Mouse (Mus musculus) kidney, adult 11 months (tissue): Measurements from ENCODE around the gene Plpp3.

Experiments used
- DNase-seq: peaks from one replicate; pipeline ENCODE4 v3.0.0; 2022

Plpp3 gene

DNA sequence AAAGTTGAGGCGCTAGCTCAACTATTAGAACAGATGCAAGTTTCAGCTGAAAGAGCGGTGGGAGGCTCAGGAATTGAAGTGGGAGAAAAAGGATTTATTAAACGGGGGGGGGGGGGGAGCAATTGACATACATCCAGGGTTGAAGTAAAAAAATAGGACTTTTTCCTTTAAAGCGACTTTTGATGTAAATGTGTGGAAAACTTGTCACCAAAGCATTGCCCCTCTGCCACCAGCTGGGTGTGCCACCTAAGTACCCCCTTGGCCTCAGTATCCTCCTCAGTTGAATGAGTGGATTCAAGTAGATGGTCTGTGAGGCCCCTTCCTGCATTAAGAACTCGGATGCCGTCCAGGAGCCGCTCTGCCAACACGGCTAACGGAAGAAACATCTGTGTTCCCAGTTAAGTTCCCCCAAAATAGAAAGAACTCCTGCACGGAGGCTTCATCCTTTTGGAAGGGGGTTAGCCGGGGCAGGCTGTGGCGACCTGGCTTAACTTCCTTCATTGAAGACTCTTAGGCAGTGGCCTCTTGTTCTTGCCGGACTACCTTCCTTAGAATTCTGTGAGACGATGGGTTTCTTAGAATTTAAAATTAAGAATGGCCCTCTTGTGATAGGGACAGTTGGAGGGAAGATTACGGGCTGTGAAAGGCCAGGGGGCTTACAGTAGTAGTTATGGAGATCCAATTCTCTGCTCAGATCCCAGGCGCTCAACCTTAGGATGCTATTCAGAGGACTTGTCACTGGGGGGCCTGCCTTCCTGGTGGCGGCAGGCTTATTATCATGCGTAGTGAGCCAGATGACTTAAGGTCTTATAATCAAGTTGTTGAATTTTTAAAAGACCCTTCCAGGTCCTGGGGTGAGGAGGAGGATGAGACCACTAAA is 1.7 kb downstream of the Plpp3 start:
- no peak for DNase-seq

DNA sequence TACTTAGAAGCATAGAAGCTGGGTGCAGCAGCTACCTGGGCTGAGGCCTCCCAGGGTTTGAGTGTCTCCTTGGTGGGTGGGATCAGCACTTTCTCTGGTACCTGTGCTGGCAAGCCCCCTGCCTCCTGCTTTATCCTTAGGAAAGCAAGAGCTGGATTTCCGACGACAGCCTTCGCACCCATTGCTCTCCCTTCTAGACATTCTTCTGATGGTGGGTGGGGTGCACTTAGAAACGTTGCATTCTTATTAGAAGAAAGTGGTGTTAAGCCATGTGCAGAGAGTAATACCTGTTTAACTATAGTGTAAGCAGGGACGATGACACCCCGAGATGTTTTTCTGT is 2.4 kb downstream of the Plpp3 start:
- DNase-seq, result no peak

DNA sequence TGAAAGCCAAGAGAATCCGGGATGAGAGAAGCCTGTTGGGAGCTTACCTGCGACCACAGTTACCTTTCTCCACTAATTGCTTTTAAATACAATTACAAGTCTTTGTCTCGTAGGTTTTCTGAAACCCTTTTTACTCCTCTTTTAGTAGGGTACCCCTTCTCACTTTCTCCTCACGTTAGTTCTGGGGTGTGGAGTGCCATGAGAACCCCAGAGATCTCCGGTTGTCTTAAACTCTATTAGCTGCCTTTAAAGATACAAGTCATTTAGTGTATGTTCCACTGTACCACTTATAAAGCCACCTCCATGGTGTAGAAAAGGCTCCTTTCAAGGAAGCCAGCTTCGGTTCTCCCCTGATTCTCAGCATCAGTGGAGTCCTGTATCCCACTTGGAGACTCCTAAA is 3.3 kb downstream of the Plpp3 start:
- DNase-seq, result no peak

DNA sequence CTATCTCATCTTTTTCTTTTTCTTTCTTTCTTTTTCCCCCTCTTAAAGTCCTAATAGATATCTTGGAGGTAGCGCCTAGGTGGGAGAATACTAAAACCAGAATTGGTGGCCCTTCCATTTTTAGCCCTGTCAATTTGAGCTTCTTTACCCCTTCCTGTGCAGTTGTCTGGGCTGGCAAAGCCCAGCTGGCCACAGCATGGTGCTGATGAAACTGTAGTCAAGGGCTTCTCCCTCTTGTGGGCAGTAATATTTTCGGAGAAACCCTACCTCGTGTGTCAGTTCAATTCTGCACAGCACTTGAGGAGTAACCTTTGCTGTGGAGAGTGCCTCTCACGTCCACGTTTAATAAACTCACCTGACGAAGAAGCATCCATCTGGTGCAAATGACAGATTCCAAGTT is 4.9 kb downstream of the Plpp3 start:
- DNase-seq, result no peak

DNA sequence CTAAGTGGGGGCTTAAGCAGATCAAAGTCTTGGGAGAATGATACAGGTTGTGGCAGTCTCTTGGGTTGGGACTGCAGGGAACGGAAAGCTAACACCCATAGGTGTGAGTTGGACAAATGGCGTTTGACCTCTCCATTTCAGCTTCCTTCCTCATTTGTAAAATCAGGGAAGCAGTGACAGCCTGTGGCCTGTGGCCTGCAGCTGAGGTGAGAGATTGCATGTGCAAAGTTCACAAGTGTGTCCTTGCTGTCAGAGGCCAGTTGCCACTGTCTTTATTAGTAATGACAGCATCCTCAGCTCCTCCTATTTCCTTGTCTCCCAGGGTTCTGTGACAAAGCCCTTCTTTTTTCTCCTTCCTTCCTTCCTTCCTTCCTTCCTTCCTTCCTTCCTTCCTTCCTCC is 5.5 kb downstream of the Plpp3 start:
- DNase-seq, result no peak

DNA sequence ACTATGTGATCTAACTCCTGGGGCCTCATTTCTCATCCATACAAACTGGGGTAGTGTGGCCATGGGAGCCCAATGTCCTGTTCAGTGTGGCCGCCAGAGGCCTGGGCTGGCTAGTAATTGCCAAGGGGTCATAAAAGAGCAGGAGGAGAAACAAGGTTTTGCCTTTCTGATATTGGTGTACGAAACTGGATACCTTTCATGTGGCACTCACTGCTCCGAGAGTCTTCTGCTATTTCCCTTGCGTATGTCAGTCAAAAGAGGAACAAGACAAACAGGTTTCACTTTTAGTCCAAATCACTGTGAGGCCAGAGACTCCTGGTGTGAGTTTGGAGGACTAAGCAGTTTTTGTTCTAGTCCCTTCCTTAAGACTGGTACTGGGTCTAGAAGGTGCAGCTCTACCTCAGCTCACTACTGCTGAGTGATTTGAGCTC is 6.8 kb downstream of the Plpp3 start:
- DNase-seq, result no peak

DNA sequence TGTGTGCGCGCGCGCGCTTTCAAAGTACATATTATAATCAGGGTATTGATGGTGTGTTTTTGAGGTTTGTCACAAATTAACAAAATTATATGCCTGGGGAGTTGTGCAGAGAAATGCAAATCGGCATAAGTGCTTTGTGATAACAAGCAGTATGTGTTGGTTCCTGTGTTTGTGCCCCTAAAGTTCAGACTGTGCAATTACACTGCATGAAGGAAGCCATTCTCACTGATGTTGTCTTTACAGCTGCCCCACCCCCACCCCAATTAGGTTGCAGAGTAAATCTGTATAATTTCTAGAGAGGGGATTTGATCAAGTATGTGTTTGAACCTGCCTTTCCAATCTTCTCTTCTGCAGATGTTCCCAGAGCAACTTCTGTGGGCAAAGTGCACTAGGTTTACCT is 7.8 kb downstream of the Plpp3 start:
- peak; percentile 1 for DNase-seq

DNA sequence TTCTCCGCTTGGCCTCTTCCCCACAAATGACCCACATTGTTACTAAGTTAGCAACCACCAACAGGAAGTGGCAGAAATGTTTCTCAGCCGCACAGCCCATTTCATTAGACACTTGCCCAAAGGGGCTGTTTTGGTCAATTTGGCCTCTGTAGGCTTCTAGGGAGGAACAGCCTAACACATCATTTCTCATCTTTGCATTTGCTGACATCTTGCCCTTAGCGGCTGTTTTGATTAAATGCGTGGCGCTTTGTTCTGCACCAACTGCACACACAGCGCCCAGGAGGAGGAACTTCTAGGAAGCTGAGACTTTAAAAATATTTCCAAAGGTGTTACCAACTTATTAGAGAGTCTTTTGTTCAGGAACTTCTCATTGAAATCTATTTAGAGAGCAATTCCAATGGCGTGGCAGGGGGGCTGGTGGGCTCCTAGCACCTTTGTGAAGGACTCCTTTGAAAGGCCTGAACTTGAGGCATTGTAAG is 12.0 kb downstream of the Plpp3 start:
- no peak for DNase-seq

DNA sequence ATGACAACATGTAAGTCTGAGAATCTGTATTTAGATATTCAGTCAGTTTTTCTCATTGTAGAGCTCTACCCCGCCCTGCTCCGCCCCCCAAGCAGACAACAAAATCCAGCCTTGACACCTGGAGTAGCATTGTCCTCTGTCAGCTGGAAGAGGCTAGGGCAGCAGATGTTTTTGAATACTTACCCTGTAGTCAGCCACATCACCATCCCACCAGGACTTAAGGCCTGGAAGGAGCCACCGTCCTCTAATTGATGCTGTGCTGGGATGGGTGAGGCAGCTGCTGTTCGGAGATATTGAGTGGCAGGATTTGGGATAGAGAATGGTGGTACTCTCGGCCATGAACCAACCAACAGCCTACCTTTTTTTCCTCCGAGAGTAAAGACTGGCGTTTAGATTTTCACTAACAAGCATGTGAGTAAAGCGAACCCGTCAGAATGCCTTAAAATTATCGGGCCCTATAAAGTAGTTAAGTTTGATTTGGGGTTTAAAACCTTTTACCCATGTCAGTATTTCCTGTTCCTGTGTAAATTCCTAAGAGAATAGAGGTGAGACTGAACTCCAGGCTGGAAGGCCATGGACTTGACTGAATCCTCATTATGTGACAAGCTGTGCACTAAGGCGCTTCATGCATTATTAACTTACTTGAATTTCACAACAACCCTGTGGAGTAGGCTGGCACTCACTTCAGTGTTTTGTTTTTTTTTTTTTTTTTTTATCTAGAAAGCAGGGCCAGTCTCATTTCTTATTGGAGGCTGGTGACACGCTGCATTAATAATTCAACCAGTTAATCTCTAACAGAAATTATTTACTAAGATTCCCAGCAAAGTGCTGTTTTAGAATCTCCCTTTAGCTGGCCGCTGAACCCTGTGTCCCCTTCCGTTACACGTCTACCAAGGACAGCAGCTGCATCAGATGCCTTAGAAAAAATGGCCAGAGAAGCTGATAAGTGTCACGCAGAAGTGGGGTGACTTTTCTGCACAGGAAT is 13.0 kb downstream of the Plpp3 start:
- peak; percentile 55 for DNase-seq

DNA sequence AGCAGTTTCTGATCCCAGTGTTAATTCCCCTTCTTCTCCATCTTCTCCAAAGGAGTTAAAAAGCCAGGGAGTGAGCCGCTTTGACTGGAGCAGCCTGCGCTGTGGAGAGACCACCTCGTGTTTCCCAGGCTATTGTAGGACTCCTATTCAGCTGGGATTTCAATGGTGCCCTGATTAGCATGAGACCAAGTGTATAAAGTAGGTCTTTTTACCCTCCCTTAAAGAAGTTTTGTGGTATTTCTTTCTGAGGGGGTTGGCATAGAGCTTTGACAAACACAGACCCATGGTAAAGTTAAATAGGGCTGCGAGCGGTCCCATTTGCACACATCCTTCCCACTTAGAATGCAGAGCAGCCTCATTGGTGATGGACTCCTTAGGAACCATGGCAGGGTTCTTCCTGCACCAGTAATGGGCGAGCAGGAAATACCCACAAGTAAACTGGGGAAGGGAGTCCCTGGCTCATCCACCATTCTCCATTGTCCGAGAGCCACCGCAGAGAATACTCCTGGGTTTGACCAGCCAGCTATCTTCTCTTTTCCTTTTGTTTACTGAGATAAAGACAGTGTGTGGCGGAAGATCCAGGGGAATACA is 13.8 kb downstream of the Plpp3 start:
- no peak for DNase-seq

DNA sequence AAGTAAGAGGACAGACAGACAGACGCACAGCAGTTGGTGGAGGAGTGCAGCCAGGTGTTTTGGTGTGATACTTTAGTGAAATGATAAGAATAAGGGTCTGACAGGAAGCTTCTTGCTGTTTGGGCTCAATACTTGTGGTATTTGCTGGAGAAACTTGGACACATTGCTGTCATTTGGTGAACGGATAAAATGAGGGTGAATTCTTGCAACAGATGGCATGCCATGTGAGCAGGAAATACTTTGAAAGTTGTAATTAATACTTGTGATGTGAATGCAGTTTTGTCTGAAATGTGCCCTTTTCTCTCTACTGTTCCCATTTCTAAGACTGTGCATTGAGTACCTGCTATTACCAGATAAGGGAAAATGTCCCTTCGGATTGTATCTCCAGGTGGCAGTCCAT is 14.3 kb downstream of the Plpp3 start:
- no peak for DNase-seq

DNA sequence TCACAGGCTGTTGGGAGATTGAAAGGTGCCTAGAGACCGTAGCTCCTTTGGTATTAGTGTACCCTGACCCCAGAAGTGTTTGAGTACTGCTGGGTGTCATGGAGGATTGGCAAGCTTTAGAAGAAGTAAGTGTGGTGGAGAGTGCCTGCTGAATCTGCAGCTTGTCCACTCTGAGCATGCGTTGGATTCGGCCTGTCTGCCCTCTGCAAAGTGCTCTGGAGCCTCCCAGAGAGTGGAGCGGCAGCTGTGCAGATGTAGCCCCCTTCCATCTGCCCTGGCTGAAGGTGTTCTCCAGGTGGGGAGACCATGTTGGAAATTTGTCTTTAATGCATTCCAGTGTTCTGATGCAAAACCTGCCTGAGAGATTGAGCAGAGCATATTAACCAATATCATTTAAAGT is 17.6 kb downstream of the Plpp3 start:
- no peak for DNase-seq

DNA sequence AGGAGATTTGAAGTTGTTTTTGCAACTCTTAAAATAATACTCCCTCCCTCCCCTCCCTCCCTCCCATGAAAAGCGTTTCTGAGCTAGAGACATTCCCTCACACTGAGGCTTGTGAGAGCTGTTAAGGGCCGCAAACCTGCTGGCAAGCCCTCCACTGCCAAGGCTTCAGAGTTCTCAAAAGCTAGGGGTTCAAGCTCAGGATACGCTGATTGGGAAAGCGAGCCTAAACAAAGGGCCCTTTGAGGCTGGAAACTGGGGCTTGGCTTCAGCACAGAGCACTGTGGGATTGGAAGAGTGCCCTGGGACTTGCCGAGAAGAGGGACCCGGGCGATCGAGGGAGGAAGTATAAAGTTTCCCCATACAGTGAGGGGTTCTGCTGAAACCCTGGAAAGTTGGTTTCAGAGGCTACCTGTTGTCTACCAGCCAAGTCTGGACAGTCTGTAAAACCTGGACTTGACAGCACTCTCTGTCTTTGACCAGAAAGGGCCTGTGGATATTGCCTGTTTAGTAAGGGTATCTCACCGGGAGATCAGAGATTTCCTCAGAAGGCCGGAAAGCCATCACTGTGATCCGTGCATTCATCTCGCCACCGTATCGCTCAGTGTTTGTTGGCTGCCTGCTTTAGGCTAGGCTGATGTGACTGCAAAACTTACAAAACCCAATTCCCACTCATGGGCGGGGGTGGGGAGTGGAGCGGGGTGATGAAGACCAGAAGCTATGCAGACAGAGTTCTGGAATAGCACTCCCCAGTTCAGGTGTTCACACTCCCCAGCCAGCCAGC is 18.3 kb downstream of the Plpp3 start:
- DNase-seq, result no peak

DNA sequence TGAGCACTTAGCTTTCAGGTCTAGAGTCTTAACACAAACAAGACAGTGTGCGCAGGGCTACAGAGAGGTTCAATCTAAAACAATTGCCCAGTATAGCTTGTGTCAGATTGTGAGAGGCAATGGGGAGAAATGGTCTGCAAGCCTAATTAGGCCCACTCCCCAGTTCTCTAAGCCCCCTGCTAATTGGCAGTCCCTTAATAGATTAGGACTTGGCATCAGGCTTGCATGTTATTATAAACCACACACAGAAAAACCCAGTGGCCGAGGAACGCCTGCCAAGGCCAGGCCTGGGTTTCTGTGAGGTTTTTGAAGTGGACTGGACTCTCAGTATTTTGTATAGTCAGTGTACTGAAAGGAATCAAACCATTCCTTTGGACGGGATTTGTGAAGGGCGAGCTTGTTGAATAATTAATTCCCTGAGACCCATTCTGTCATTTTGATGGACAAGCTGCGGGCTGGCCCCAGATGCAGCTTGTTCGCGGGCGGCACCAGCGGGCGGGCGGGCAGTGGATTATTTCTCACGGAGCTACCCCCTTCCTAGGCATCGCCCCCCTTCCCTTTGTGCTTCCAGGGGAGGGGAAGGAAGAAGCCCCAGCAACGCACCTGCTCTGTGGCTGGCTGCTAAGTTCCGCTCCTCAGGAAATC is 24.0 kb downstream of the Plpp3 start:
- no peak for DNase-seq

DNA sequence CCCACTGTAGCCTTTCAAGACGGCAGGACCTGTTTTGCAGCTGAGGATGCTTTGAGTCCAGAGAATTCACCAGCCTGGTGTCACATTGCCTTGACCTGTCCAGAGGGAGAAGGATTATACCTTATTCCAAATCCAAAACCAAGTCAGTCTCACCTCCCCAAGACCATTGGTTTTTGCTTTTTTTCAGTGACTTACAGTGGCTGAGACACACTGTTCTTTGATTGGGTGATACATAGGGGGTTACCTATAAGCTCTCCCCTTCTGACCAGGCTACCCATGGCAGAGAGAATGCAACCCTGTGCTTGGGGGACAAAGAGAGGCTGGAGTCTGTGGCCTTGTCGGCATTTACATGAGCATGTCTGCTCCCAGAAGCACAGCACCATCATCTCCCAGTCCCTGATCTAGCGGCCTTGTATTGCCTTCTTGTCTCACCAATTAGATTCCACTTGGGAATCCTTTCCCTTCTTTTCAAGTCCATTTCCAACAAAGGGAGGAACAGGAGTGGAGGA is 24.6 kb downstream of the Plpp3 start:
- no peak for DNase-seq

DNA sequence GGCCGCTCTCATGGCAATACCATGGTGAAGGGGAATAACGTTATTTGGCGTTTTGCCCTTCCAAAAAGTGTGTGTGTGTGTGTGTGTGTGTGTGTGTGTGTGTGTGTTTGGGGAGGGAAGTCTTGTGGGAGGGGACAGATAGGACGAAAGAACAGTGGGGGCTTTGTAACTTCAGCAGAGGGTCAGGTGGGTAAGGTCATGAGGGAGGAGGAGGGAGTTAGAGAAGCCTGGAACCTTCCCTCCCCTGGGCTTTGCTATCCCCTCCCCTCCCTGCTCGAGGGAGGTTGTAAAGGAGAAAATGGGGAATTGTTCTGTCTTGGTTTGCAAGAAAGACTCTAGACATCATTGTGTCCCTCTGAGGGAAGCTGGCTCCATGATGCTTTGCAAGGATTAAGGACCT is 25.1 kb downstream of the Plpp3 start:
- DNase-seq, result no peak

DNA sequence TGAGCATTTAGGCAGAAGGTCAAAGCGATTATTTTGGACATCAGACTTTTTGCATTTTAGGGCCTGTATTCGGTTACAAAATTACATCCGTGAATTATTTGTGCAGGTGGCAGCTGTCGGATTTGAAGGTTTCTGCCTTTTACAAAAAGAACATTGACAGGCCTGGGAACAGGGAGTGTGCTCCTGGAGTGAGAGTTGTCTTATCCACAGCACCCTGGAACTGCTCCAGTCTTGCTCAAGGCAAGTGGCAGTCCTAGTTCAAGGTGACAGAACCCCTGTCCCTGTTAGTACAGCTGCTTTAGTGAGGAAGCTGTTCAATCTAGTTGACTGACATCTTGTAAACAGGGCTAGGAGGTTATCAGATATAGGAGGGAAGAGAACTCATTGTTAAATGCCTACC is 27.3 kb downstream of the Plpp3 start:
- no peak for DNase-seq

DNA sequence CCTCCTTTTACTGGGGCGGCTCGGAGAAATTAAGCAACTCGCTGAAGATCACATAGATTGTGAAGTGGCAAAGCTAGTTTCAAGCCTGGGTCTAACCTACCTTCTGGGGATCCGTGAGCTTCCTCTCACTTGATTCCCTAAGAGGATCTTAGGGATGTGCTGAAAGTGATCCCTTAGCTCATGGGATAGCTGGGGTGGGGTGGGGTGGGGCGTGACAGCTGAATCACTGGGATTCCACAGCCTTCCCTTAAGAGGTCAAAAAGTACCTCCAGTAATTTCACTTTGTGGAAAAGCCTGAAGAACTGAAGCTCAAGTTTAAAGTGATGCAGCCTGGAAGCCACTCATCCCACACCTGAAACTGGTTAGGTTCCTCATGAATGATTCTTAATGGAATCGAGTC is 27.8 kb downstream of the Plpp3 start:
- DNase-seq, result no peak

DNA sequence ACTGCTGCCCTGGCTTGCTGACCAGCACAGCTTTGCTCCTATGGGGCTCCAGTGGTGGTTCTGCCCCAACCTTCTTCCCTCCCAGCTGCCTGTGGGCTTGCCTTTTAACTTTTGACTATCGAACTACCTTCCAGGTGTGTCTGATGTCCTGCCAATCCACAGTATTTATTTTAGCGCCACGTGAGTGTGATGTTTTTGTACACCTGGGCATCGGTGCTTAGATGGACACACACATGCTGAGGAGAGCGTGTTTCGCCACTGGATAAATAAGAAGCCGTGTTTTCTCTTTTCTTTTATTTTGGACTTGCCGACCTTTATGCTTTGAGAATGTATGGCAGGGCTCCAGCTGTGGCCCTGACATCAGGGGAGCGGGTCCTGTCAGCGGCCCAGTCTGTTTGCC is 29.5 kb downstream of the Plpp3 start:
- DNase-seq, result no peak

DNA sequence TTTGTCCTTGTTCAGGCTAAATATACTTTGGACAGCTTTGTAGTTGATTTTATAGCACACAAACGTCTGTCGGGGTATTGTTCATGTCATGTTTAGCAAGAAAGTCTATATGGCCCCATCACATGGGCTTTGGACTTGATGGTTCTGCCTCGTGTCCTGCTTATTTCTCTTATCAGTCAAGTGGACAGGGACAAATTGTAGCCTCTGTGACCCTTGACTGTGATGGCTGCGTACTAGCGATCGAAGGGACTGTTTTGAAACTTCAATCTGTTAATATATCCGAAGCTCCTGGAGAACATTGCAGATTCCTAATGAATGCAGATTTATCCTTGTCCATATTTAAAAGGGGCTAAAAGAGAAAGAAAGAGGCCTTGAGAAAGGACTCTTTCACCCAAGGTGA is 30.7 kb downstream of the Plpp3 start:
- DNase-seq, result no peak

DNA sequence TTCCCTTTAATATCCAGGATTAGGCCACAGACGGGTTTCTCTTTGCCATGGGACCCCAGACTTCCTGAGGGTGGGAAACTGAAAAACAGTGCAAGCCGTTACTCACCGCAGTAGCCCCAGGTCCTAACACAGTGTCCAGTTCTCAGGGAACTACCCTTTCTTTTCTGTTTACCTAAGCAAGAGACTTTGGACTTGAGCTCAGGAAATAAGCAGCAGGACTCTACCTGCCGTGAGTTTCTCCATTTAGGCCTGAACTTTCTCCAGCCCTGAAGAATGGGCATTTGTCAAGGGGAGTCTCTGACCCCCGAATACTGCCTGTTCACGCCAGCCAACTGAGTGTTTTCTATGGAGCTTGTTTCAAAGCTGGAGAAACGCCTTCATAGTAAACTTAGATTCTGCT is 31.7 kb downstream of the Plpp3 start:
- DNase-seq, result peak; percentile 36

DNA sequence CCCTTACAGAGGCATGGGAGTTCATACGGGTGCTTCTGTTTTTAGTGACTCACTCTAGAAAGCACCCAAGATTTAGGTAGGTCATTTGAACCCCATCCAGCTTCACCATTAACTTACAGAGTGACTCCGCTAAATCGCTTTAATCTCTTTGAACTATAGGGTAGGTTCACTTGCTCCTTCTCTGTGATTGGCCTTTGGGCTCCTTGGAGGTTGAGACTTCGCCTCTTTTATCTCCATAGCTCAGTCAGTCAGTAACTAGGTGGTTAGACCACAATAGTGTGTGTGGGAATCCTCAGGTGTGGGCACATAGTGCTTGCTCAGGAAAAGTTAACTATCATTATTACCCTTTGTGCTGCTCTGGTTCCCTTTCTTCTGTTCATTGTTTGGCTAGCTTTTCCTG is 33.7 kb downstream of the Plpp3 start:
- DNase-seq, result no peak
